Mouse (Mus musculus): Measurements from ENCODE around the gene Resf1.

GRCm38 (mm10) chr6:149323523-149324241 is 14.5 kb downstream of the Resf1 start:
- no peak for TF ChIP-seq POLR2A (IDR thresholded peaks at IDR 0.05; ENCODE audit: control insufficient read depth in 1 of 2, insufficient read depth in 1 of 2, low read depth in 1 of 2, low read length in 2 of 2, poor library complexity in 1 of 2)
- TF ChIP-seq CHD1 (IDR thresholded peaks at IDR 0.05; ENCODE audit: low read depth, low read length) = no peak
- TF ChIP-seq RAD21 (IDR thresholded peaks at IDR 0.05; ENCODE audit: low read depth, low read length) = no peak

All from MEL (cell line).